Mouse (Mus musculus): ENCODE measurements at regions not wholly inside any gene's neighbourhood (a gene's known extent, or its start where the extent isn't known, plus 50 kb on each side); places are given as distances from the start of the nearest gene placed in this dataset.

DNA sequence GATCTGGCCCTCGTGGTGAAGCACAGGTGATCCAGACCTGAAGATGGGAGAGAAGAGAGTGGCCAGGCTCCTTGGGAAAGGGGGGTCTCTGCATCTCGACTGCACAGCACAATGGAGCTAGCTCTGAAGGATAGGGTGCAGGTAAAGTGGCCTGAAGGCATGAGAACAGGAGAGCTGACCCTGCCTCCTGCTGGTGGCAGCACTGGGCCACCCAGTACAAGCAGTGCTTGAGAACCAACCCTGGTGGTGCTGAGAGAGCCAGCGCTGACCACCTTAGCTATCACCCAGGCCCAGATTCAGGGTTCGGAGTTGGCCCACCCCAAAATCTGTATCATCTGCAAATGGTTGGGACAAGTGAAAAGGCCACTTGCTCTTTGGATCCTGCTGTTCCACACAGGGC lies 66.2 kb downstream of the A730009L09Rik start:
- DNase-seq = no peak

DNA sequence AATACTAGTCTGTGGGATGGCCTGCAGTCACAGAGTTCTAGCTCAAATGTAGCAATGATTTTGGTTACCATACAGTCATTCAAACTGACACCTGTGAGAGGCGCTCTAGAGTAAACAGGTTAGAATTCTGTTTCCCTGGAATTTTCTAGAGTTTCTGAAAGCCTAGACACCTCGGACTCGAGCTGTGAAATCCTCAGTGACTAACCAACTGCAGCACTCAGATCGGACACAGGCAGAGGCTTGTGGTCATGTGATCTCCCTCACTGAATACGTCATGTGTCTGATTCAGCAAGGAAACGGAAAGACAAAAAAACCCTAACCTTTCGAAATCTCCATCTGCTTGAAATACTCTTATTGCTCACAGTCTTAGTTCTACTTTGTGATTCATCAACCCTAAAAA lies 68.4 kb downstream of the A730009L09Rik start:
- no peak for DNase-seq

DNA sequence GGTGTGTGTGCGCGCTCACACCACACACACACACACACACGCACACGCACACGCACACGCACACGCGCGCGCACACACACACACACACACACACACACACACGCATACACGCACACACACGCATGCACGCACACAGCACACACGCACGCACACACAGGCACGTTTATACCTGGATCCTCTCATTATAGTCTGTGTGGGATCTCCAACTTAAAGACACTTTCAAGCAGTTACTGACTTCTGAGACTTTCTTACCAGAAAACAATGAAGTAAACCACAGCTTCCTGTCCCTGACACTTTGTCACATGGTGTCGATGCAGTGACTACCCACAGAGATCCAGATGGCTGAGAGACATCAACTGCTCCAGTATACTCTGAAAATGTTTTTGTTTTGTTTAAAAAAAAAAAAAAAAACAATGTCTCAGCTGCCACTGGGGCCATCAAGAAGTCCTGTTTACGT lies 68.9 kb downstream of the A730009L09Rik start:
- no peak for DNase-seq

DNA sequence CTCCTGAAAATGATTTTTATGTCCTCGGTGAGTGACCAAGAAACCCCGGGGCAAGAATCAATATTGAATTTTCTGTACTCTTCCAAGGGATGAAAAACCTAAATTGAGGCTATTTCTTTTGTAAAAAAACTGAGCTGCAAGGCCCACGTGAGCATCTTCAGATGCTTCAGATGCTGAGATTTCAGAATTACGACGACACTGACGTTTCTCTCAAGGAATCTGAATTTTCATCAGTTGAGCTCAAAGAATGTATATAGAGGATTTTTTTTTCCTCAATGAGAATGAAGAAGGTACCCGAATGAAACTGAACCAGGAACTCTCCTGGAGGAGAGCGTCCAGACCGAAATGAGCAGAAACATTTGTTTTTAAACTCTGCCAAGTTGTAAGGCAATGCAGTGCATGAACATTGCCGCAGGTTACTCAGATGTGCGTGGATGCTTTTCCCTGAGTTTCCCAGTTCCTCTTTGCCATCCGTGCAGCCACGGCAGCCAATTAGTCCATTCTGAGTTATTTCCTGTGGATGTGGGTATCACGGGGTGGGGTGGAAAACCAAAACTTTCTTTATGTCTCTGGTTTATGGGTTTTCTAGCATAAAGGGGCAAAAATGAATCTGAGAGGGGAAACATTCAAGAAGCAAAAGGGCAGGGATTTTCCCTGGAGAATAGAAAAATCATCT lies 69.9 kb downstream of the A730009L09Rik start:
- DNase-seq = no peak

DNA sequence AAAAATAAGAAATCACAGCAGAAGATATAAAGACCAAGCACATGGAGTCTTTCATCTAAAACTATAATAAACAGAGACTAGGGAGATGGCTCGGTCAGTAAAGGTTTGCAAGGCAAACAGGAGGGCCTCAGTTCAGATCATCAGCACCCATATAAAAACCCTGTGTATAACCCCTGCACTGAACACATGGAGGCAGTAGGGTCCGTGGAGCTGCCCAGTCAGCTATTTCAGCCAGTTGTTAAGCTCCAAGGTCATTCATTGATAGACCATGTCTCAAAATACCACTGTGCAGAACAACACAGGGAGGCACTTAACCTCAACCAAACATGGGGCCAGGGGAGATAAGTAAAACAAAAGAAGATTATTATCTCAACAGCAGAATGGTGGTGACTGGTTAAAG lies 78.1 kb downstream of the A730009L09Rik start:
- no peak for DNase-seq

DNA sequence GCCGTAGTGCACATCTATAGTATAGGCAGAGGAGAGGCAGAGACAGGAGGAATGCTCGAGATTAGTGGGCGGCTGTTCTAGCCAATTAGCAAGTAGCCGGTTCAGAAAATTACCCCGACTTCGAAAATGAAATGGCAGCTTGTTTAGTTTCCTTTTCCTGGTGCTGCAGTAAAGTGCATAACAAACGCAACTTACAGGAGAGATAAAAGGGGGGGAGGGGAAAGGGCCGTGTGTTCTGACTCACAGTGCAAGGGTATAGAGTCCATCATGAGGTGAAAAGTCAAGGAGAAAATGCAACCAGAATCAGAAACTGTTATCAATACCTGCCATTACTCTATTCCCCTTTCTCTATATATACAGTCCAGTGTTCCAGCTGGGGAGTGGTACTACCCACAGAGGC lies 88.0 kb downstream of the A730009L09Rik start:
- no peak for DNase-seq

DNA sequence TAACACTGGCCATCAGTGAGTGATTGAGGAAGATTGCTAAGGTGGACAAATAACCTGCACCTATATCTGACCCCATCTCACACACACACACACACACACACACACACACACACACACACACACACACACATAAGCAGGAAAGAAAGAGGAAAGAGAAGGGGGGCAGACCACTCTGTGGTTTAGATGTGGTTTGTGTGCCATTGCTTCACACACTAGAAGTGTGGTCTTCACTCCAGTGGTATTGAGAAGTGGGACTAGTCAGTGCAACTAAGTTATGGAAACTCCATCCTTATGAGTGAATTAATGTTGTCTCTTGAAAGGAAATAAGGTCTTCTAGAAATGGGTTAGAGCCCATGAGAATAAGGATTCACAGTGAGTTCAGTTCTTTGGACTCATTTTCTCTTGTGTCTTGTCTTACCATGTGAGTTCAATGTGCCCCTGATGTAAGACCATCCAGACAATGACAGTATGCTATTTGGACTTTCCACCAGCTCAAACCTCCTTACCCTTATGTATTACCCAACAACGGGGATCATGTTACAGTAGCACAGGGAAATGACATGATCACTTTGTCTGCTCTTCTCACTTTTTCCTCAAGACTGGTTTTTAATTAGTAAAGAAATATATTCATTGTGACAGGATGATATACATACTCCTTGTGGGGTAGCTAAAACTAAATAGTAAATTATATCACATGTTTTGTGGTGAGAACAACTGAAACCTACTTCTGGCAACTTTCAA lies 88.7 kb downstream of the A730009L09Rik start:
- DNase-seq = no peak

DNA sequence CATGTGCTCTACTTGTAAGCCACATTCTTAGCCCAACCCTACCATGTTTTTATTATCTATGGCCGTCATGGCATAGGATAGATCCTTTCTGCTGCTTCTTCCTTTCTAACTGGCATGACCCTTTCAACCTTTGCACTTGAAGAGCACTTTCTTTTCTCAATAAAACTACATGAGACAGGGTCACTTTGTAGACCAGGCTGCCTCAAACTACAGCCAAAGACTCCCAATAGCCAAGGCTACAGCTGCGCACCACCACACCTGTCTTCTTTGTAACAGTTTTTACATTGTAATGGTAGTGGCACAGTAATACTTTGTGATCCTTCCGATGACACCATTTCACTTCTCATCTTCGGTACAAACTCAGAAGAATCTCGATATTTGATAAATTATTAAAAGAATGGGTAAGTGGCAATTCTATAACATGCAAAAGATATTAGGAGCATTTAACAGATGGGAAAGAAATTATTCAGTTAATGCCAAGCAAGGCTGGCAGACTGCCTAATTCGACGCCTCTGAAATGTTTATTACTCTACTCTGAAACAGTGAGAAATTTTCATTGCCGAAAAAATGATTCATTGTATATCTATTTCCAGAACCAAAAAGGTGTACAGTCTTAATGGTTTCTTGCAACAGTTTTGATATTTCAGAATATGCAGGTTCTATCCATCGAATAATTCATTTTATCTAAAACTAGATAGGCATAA lies 89.5 kb downstream of the A730009L09Rik start:
- DNase-seq = no peak

DNA sequence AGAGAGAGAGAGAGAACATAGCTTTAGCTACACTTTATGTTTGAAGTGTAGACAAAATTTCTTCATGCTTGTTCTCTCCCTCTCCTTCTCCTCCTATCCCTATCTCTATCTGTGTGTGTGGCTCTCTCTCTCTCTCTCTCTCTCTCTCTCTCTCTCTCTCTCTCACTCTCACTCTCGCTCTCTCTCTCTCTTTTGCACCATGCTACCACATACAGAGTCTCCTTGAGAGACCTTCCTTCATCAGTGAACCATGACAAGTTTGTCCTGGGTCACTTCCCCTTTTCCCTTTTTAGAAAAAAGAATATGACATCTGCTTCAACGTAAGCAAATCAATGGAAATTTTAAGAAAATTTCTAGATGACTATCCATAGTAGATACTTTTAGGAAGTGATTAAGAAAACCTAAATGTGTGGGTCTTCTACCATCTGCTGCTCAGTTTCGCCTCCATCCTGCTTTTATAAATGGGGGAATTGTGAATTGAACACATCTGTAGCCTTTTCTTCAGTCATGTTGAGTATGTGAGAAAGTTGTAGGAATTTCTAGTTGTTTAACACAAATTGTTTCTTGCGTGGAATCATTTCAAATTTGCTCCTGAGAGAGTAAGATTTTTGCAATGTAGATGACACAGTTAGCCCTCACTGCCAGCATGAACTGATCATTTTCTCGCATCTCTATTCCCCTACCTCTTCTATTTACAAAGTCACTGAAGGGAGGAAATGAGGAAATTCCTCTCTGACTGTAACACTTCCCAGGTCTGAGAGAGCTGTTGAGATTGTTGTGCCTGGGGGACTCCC lies 91.3 kb downstream of the A730009L09Rik start:
- no peak for DNase-seq

DNA sequence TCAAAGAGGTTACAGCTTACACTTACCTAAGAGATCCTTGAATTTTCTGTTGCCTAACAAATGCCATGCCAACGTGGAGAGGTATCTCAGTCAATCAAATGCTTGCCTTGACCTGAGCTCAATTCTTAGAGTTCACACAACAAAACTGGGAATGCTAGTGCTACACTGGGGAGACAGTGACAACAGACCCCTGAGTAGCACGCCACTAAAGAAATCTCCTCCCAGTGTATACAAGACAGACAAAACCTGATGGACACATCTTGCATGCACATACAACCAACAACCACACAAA lies 91.8 kb downstream of the A730009L09Rik start:
- no peak for DNase-seq

DNA sequence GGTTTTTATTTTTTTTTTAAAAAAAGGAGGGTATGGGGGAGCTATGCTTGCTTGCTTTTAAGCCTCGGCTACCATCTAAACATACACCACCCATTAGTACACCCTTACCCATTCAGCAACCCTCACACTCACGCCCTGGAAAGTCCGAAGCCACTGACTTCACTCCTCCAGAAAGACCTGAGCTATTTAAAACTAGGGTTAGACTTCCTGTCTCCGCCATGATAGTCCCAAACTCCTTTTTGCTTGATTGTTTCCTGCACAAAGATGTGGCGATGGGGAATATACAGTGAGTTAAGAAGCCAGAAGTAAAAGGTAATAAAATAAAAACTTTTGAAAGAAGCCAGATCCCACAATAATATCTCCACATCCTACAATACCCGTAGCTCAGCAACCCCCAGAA lies 92.6 kb downstream of the A730009L09Rik start:
- DNase-seq = no peak

DNA sequence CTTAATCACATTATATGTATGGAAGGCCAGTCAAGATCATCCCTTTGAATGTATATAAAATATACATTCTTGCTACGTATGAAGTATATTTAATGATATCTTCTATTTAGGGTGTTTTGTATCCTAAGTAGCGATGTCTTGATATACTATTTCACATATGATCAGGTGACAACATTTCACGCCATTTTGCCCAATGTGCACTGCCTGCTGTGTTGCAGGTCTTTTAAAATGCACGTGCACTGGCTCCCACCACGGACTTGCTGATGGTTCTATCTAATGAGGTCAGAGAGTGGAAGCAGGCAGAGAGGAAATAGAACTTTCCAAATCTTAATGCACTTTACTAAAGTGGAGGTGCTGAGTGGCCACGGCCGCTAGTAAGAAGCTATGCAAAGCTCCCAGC lies 100.8 kb downstream of the A730009L09Rik start:
- no peak for DNase-seq

DNA sequence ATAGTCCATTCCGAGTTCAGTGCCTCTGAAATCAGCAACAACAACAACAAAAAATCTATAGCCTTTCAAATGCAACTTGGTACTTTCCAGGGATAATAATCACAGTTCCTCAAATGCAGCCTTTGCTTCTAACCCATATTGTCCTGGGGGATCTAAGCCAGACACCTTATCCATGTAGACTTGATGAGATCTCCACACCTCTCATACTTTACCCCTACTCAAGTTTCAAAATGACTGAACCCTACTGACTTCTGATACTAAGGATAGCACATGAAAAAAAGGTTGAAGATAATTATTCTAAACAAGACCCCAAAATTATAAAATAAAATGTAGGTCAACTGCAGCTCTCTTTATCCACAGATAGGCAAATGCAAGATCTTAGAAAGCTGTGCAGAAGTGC lies 101.2 kb downstream of the A730009L09Rik start:
- DNase-seq = no peak

DNA sequence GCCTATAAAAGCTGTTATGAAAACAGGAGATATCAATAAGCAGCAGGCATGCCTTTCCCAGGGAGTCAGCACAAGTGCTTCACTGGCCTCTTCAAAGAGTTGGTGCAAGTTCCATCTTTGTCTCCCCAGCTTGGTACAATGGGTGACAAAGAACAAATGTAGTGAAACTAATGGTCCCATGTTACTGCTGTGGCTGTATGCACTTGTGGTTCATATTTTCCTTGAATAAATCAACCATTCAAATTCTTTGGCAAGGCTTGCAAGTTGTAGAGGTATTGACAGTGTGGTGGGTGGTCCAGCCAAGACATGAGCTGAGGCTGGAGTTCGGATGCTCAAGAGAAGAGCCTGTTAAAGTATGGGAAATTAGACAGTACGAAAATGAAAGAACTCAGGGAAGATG lies 103.5 kb downstream of the A730009L09Rik start:
- DNase-seq = no peak

DNA sequence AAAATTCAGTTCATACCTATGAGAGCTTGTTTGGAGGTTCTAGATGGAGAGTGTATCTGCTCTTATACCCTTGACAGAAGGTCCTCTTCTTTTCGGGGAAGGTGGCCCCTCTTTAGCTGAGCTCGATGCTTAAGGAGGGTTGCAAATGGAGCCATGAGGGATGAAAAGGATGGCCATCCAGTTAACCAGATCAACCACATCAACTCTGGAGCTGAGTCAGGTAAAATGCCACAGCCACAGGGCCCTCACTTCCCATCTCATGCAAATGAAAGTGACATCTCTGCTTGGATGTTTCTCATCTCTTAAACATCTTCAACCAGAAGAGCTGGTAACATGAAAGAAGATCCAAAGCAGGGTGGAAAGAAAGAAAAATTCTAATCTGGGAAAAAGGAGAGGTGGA lies 105.0 kb downstream of the A730009L09Rik start:
- no peak for DNase-seq

DNA sequence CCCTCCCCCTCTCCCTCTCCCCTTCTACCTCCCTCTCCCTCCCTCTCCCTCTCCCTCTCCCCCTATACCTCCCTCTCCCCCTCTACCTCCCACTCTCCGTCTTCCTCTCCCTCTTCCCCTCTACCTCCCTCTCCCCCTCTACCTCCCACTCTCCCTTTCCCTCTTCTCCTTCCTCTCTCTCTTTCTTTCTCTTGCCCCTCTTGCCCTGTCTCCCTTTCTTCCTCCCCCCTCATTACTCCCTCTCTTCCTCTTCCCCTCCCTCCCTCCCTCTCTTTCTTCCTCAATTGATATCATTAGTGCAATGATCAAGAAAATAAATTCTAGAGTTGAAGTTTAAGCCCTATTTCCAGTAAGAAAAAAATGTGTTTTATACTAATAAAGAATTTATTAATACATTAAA lies 105.9 kb downstream of the A730009L09Rik start:
- no peak for DNase-seq

DNA sequence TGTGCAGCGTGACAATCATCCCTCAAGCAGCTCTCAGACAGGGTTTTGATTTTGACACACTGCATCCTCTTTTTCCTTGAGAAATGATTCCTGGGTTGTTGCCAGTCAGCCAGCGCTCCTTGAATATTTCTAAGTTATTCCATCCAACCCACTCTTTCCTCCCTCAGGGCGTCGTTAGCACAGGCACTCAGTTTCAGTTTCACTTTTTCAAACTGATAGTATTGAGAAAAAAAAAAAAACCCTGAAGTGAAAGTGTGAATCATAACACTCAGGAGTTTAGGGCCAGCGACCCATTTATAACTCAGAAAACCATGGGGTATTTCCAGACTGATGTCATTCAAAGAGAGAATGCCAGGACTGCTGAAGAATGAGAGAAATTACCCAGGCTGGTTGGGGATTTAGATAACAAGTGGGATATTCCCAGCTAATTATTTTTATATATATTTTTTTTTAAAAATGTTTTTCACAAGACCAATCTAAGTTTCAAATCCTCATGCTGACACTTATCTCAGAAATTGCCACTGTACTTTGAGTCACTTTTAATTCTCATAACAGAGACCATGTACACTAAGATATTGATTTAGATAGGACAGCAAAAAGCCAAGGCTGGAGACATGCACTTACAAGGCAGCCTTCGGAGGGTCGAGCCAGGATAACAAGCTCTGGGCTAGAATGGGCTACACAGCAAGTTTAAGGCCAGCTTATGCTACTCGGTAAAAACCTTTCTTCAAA lies 106.5 kb downstream of the A730009L09Rik start:
- peak; percentile 17 for DNase-seq

DNA sequence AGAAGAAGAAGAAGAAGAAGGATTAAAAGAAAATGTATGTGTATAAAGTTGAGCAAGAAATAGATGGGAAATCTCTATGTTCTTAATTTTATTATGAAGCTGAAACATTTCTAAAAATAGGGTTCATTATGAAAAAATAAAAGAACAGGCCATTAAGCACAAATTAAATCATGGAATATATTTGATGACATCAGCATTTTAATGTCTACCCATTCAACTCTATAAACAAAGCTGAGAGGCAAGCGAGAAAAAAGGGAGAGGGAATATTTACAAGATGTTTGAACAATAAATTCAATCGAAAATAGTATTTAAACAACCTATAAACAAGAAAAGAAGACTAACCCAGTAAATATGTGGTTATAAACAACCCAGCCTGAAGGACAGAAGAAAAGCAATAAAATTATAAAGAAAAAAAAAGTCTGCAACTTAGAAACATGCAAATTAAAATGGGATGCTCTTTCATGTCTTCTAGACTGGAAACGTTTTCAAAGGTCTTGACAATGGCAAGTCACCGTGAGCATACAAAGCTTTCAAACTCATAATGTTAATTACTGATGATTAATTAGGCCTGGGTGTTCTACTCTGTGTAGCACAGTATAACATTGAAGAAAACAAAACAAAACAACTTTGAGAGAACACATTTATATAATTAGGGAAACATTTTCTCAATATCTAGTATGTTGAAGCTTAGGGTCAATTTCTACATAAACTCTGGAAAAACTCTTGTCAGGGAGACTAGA lies 108.6 kb downstream of the A730009L09Rik start:
- peak; percentile 65 for DNase-seq

DNA sequence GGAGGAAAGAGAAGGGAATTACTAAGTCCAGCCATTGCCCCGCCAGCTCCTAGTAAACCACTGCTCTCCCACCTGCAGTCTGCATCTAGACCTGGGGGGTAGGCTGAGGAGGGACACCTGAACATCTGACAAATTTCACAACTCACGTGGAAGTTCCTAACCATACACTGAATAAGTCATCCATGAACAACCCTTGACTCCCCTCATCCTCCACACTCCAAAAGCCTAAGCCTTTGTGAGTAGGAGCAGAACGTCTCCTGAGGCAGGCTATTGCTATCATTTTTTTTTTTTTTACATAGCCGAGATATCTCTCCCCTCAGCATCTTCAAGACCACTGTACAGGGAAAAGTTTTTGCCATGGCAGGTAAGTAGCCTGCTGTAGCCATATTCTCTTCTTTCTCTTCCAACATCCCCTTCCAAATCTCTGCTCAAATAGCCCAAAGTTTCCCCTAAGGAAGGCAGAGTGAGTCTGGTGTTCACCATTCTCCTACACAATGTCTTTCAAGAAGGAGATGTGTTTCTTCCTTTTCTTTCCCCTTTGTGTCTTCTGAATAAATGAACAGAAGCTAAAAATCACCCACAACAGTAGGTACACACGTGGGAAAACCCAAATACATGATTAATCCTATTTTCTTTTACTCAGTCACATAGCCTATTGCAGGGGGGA lies 109.7 kb downstream of the A730009L09Rik start:
- no peak for DNase-seq

DNA sequence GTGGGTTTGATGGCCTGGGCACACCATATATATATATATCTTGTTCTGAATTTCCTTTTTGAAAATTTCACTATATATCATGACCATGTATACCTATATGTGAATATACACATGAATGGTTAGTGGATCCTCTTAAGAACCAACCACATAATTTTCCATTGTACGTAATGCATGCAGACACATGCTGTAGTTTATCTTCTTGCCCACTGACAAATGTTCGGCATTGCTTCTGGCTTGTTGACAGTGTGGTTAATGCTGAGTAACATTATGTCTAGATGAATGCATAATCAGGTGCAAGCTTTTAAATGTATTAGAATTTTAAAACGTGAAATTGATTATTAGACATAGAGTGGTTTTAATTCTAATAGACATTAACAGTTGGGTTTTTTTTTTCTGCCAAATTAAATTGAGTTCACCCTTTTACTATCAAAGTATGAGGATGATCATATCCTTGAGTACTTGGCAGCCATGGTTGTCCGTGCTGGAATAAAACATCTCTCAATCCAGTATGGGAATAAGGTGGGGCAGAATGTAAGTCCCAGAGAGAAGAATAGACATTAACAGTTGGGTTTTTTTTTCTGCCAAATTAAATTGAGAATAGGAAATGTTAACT lies 110.3 kb downstream of the A730009L09Rik start:
- DNase-seq = no peak

DNA sequence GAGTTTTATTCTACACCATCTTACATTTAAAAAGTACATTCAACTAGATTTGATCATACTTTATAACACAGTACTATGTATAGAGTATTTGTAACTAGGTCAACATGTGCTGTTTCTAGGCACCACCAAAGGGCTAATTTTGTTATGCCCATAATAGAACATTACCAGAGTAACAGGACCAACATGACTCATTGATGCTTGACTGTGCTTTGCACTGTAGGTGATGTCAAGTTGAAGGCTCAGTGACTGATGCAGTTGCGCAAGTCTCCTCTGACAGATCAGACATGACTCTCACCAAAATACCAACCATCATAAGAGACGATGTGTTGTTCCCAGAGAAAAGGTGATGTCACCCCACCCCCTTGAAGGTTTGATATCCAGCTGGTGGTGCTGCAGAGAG lies 108.5 kb downstream of the Mrpl39 start:
- DNase-seq = no peak

Data from retina, postnatal 1 day (tissue).